Mouse (Mus musculus): ENCODE data around the gene Ncmap. TPM values are rescaled to one million over a fixed set of nuclear protein-coding genes. Genes with fewer than 3 reads are reported as not detected.

The Ncmap gene
- total RNA-seq (2021), result not detected
- long read RNA-seq, experiment 1, result 0 reads
- long read RNA-seq, experiment 2, result 0 reads

DNA sequence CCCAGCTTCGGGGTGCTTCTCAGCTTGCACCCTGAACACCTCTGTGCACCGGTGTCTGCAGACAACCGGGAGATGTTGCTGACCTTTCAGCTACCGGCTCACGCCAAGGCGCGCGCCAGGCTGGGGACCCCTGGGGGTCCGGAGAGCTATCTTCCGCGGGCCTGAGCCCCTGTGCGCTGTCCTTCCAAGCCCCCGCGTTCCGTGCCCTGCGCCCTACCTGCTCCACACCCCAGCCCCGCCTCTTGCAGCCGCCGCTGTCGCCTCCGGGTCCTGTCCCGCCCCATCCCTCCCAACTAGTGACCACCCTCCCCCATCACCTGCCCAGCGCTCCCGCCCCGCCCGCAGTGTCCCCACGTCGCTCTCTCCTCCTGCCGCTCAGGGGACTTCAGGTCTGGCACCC is at the start of gene Ncmap:
Gene Ncmap, minus strand, starts transcription at position 237 of the 400 bp plus-strand sequence.
- DNase-seq, result no peak

DNA sequence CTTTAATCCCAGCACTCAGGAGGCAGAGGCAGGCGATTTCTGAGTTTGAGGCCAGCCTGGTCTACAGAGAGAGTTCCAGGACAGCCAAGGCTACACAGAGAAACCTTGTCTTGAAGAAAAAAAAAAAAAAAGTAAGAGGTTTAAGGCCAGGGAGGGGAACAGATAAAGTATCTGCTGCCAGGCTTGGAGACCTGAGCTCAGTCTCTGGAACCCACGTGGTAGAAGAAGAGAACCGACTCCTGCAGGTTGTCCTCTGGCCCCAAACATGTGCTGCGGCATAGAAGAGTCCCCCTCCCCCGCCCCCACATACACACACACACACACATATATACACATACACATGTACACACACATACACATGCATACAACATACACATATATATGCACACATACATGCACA is 44.4 kb upstream of the Ncmap start:
- no peak for DNase-seq

GRCm38 (mm10) chr4:135439904-135440522 is 42.0 kb upstream of the Ncmap start:
- DNase-seq, result peak; percentile 7 to 28

- DNase-seq, result peak; percentile 45 to 63
Measured at GRCm38 (mm10) chr4:135439188-135439647, 41.2 kb upstream of the Ncmap start.

- DNase-seq, result no peak
Measured at GRCm38 (mm10) chr4:135437924-135438323, 39.9 kb upstream of the Ncmap start.

- DNase-seq, result peak; percentile 29 to 30
Measured at GRCm38 (mm10) chr4:135436291-135436690, 38.3 kb upstream of the Ncmap start.

GRCm38 (mm10) chr4:135434395-135434789 is 36.4 kb upstream of the Ncmap start:
- no peak for DNase-seq

- peak; percentile 86 for DNase-seq
Measured at GRCm38 (mm10) chr4:135433443-135434394, 35.7 kb upstream of the Ncmap start, which contains the start of gene Rcan3. Rcan3 (minus strand) TSS chr4:135433853.

DNA sequence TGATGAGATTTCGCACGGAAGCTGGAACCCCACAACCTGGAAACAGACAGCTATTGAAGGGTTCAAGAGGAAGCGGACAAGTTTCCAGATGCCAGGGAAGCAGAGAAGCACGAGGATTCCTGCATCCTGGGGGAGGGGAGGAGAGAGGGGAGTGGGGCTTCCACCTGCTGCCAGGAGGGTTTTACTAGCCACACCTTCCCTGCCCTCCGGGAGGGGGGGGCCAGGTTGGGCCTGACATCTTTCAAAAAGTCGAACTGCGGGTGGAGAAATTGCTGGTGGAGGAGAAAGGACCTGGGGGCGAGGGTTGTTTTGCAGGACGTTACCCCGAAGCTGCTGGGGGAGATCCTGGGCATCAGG is 35.0 kb upstream of the Ncmap start:
- peak in 1 of 2 experiments; percentile 15 for DNase-seq

GRCm38 (mm10) chr4:135429990-135430760 is 32.1 kb upstream of the Ncmap start:
- no peak for DNase-seq

GRCm38 (mm10) chr4:135429383-135429782 is 31.4 kb upstream of the Ncmap start:
- DNase-seq, result no peak

GRCm38 (mm10) chr4:135426587-135426986 is 28.6 kb upstream of the Ncmap start:
- no peak for DNase-seq

DNA sequence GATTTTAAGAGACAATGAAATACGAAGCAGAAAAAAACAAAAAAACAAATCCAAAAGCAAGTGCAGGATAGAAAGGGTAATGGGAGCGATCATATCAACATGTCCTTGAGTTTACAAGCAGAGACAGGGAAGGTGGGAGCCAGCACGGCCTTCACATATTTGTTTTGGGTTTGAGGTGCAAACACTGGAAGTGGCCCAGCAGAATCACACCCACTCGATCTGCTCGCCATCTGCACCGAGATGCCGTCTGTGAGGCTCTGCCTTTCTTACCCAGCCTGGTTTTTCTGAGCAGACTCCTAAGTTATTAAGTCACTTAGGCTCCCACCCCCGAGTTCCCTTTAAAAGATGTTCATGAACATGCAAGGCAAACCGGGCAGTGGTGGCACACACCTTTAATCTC is 27.6 kb upstream of the Ncmap start:
- DNase-seq, result no peak

- no peak for DNase-seq
Measured at GRCm38 (mm10) chr4:135420961-135421360, 22.9 kb upstream of the Ncmap start.

DNA sequence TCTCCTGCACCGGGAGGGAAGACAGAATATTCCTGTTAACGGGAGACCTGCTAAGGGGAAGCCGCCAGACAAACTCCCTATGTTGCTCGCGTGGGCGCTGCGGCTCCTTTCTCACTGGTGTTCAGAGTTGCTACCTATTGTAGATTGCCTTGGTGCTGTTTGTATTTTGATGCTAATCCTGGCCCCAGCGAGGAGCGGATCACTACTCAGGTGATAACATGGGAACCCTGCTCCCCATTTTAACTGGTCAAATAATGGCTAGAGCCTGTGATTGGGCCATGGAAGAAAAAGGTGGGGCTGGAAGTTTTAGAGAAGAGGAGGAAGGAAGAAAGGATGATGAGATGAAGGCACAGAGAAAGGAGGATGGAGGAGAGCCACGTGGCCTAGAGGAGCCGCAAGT is 22.4 kb upstream of the Ncmap start:
- no peak for DNase-seq

- no peak for DNase-seq
Measured at GRCm38 (mm10) chr4:135419996-135420395, 22.0 kb upstream of the Ncmap start.

- DNase-seq, result peak; percentile 21 to 38
Measured at GRCm38 (mm10) chr4:135416367-135416766, 18.3 kb upstream of the Ncmap start.

- no peak for DNase-seq
Measured at GRCm38 (mm10) chr4:135413491-135413890, 15.5 kb upstream of the Ncmap start.

GRCm38 (mm10) chr4:135411633-135412032 is 13.6 kb upstream of the Ncmap start:
- peak; percentile 28 to 61 for DNase-seq

- DNase-seq, result peak in 1 of 2 experiments; percentile 14
Measured at GRCm38 (mm10) chr4:135406180-135406579, 8.2 kb upstream of the Ncmap start.

DNA sequence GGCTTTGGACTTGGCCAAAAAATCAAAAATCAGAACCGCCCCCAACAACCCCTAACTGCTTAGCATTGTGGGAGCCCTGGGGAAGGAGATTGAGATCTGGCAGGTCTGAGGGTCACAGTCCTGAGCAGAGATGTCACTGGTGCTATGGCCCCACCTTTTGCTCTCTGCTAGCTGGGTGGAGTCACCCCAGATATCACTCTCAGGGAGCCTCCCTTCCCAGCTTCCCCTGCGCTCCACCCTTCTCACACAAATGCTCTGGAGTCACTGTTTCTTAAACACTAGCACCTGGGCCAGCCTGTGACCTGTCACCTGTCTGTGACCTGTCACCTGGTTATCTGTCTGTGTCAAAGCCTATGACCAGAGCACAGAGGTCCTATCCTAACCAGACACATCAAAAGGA is 6.9 kb upstream of the Ncmap start:
- DNase-seq, result no peak

GRCm38 (mm10) chr4:135404048-135404447 is 6.0 kb upstream of the Ncmap start:
- DNase-seq, result no peak
